Mouse (Mus musculus) embryonic fibroblast, embryonic 13.5 days (primary cell): ENCODE data around the gene Appl1.
"Not testable (repeated sequence)": the region's sequence is repeated elsewhere in the genome, so short reads cannot be mapped to it uniquely, and the experiment has no call there.

Source experiments
- CTCF ChIP-seq: IDR thresholded peaks from 2 replicates; pipeline ENCODE4 v1.5.1; 2011; ENCODE audit warnings: mild to moderate bottlenecking, control low read depth, low read length, moderate library complexity, borderline replicate concordance; ENCODE audit not compliant: insufficient read depth
- POLR2A ChIP-seq: IDR thresholded peaks from 2 replicates; pipeline ENCODE4 v1.6.1; 2011; ENCODE audit warnings: low read depth, mild to moderate bottlenecking, control low read depth, low read length, moderate library complexity

- TF ChIP-seq POLR2A, CTCF: not testable (repeated sequence)
Measured at GRCm38 (mm10) chr14:26956139-26956538, 14.9 kb downstream of the Appl1 start.
